Mouse (Mus musculus): ENCODE measurements at regions not wholly inside any gene's neighbourhood (a gene's known extent, or its start where the extent isn't known, plus 50 kb on each side); places are given as distances from the start of the nearest gene placed in this dataset.

- WGBS, result 86% methylated on average over 4 of the region's 4 CpGs
- H3K9ac ChIP-seq (ENCODE audit: low read length), result no peak overlapping the region
- ATAC-seq (replicated peaks; ENCODE audit: low FRiP score), result no peak
- no peak for DNase-seq (ENCODE audit: low spot score)
- H3K9me3 ChIP-seq (ENCODE audit: control insufficient read depth, low read length), result no peaks in the 10 kb centered on the region
- no peaks in the 10 kb centered on the region for H3K36me3 ChIP-seq (ENCODE audit: control insufficient read depth, insufficient read depth, low read length)
- no peaks in the 10 kb centered on the region for H3K4me1 ChIP-seq (replicated peaks; ENCODE audit: control insufficient read depth, insufficient read depth, low read length)
- H3K4me2 ChIP-seq (ENCODE audit: low read depth, low read length, severe bottlenecking), result no peak overlapping the region
- no peak overlapping the region for H3K27ac ChIP-seq (ENCODE audit: low read depth, low read length)
- no peak overlapping the region for H3K4me3 ChIP-seq (ENCODE audit: low read depth, low read length)
- H3K27me3 ChIP-seq (ENCODE audit: control insufficient read depth, insufficient read depth, low read length), result no peaks in the 10 kb centered on the region
These were observed 780.5 kb downstream of the Stpg2 start for GRCm38 (mm10) chr3:139985830-139986481.

GRCm38 (mm10) chr3:139988938-139989337, 783.4 kb downstream of the Stpg2 start:
- H3K4me3 ChIP-seq (ENCODE audit: low read depth, low read length), result no peak overlapping the region
- H3K27ac ChIP-seq (ENCODE audit: low read depth, low read length), result no peak overlapping the region
- no peak overlapping the region for H3K4me2 ChIP-seq (ENCODE audit: low read depth, low read length, severe bottlenecking)
- no peaks in the 10 kb centered on the region for H3K4me1 ChIP-seq (replicated peaks; ENCODE audit: control insufficient read depth, insufficient read depth, low read length)
- ATAC-seq (replicated peaks; ENCODE audit: low FRiP score) (no peak), DNase-seq (ENCODE audit: low spot score) (no peak)
- H3K36me3 ChIP-seq (ENCODE audit: control insufficient read depth, insufficient read depth, low read length), result no peaks in the 10 kb centered on the region
- H3K9ac ChIP-seq (ENCODE audit: low read length), result no peak overlapping the region
- no peaks in the 10 kb centered on the region for H3K9me3 ChIP-seq (ENCODE audit: control insufficient read depth, low read length)
- 77% methylated on average over 1 of the region's 1 CpGs for WGBS
- H3K27me3 ChIP-seq (ENCODE audit: control insufficient read depth, insufficient read depth, low read length), result no peaks in the 10 kb centered on the region

GRCm38 (mm10) chr3:139989380-139989779, 783.9 kb downstream of the Stpg2 start:
- Histone ChIP-seq H3K27me3 (ENCODE audit: control insufficient read depth, insufficient read depth, low read length) (no peaks in the 10 kb centered on the region), H3K4me3 (ENCODE audit: low read depth, low read length) (no peak overlapping the region), H3K27ac (ENCODE audit: low read depth, low read length) (no peak overlapping the region), H3K9me3 (ENCODE audit: control insufficient read depth, low read length) (no peaks in the 10 kb centered on the region), H3K36me3 (ENCODE audit: control insufficient read depth, insufficient read depth, low read length) (no peaks in the 10 kb centered on the region), H3K4me2 (ENCODE audit: low read depth, low read length, severe bottlenecking) (no peak overlapping the region), H3K9ac (ENCODE audit: low read length) (no peak overlapping the region), H3K4me1 (replicated peaks; ENCODE audit: control insufficient read depth, insufficient read depth, low read length) (no peaks in the 10 kb centered on the region)
- ATAC-seq (replicated peaks; ENCODE audit: low FRiP score) (no peak), DNase-seq (ENCODE audit: low spot score) (no peak)

- Histone ChIP-seq H3K27ac (ENCODE audit: low read depth, low read length) (no peak overlapping the region), H3K4me3 (ENCODE audit: low read depth, low read length) (no peak overlapping the region), H3K9me3 (ENCODE audit: control insufficient read depth, low read length) (no peaks in the 10 kb centered on the region), H3K27me3 (ENCODE audit: control insufficient read depth, insufficient read depth, low read length) (no peaks in the 10 kb centered on the region), H3K36me3 (ENCODE audit: control insufficient read depth, insufficient read depth, low read length) (no peaks in the 10 kb centered on the region), H3K4me1 (replicated peaks; ENCODE audit: control insufficient read depth, insufficient read depth, low read length) (no peaks in the 10 kb centered on the region), H3K9ac (ENCODE audit: low read length) (no peak overlapping the region), H3K4me2 (ENCODE audit: low read depth, low read length, severe bottlenecking) (no peak overlapping the region)
- DNase-seq (ENCODE audit: low spot score), result no peak
- 83% methylated on average over 2 of the region's 2 CpGs for WGBS
- no peak for ATAC-seq (replicated peaks; ENCODE audit: low FRiP score)
These were observed 807.0 kb downstream of the Stpg2 start for GRCm38 (mm10) chr3:140012522-140012921.

- Histone ChIP-seq H3K9ac (ENCODE audit: low read length) (no peak overlapping the region), H3K27ac (ENCODE audit: low read depth, low read length) (no peak overlapping the region), H3K4me1 (replicated peaks; ENCODE audit: control insufficient read depth, insufficient read depth, low read length) (no peaks in the 10 kb centered on the region), H3K4me2 (ENCODE audit: low read depth, low read length, severe bottlenecking) (no peak overlapping the region), H3K36me3 (ENCODE audit: control insufficient read depth, insufficient read depth, low read length) (no peaks in the 10 kb centered on the region), H3K4me3 (ENCODE audit: low read depth, low read length) (no peak overlapping the region), H3K27me3 (ENCODE audit: control insufficient read depth, insufficient read depth, low read length) (no peaks in the 10 kb centered on the region), H3K9me3 (ENCODE audit: control insufficient read depth, low read length) (no peaks in the 10 kb centered on the region)
- ATAC-seq (replicated peaks; ENCODE audit: low FRiP score), result no peak
- DNase-seq (ENCODE audit: low spot score), result no peak
- 88% methylated on average over 3 of the region's 3 CpGs for WGBS
These were observed 828.6 kb downstream of the Stpg2 start for GRCm38 (mm10) chr3:140034101-140034500.

GRCm38 (mm10) chr3:140035142-140035541, 829.6 kb downstream of the Stpg2 start:
- Histone ChIP-seq H3K27me3 (ENCODE audit: control insufficient read depth, insufficient read depth, low read length) (no peaks in the 10 kb centered on the region), H3K27ac (ENCODE audit: low read depth, low read length) (no peak overlapping the region), H3K9me3 (ENCODE audit: control insufficient read depth, low read length) (no peaks in the 10 kb centered on the region), H3K36me3 (ENCODE audit: control insufficient read depth, insufficient read depth, low read length) (no peaks in the 10 kb centered on the region), H3K4me1 (replicated peaks; ENCODE audit: control insufficient read depth, insufficient read depth, low read length) (no peaks in the 10 kb centered on the region), H3K4me3 (ENCODE audit: low read depth, low read length) (no peak overlapping the region), H3K9ac (ENCODE audit: low read length) (no peak overlapping the region), H3K4me2 (ENCODE audit: low read depth, low read length, severe bottlenecking) (no peak overlapping the region)
- WGBS, result 46% methylated on average over 2 of the region's 2 CpGs
- no peak for DNase-seq (ENCODE audit: low spot score)
- 0 out of 2 replicates have a peak, but pooled peaks have one; percentile 39 for ATAC-seq (replicated peaks; ENCODE audit: low FRiP score)

- Histone ChIP-seq H3K27me3 (ENCODE audit: control insufficient read depth, insufficient read depth, low read length) (no peaks in the 10 kb centered on the region), H3K27ac (ENCODE audit: low read depth, low read length) (no peak overlapping the region), H3K4me1 (replicated peaks; ENCODE audit: control insufficient read depth, insufficient read depth, low read length) (no peaks in the 10 kb centered on the region), H3K4me3 (ENCODE audit: low read depth, low read length) (no peak overlapping the region), H3K9ac (ENCODE audit: low read length) (no peak overlapping the region), H3K4me2 (ENCODE audit: low read depth, low read length, severe bottlenecking) (no peak overlapping the region), H3K9me3 (ENCODE audit: control insufficient read depth, low read length) (no peaks in the 10 kb centered on the region), H3K36me3 (ENCODE audit: control insufficient read depth, insufficient read depth, low read length) (no peaks in the 10 kb centered on the region)
- no peak for DNase-seq (ENCODE audit: low spot score)
- ATAC-seq (replicated peaks; ENCODE audit: low FRiP score), result no peak
These were observed 839.4 kb downstream of the Stpg2 start for GRCm38 (mm10) chr3:140044898-140045297.

GRCm38 (mm10) chr3:140054634-140055033, 849.1 kb downstream of the Stpg2 start:
- 72% methylated on average over 1 of the region's 1 CpGs for WGBS
- no peaks in the 10 kb centered on the region for H3K36me3 ChIP-seq (ENCODE audit: control insufficient read depth, insufficient read depth, low read length)
- no peak overlapping the region for H3K9ac ChIP-seq (ENCODE audit: low read length)
- DNase-seq (ENCODE audit: low spot score) (no peak), ATAC-seq (replicated peaks; ENCODE audit: low FRiP score) (no peak)
- no peaks in the 10 kb centered on the region for H3K4me1 ChIP-seq (replicated peaks; ENCODE audit: control insufficient read depth, insufficient read depth, low read length)
- no peak overlapping the region for H3K4me2 ChIP-seq (ENCODE audit: low read depth, low read length, severe bottlenecking)
- H3K4me3 ChIP-seq (ENCODE audit: low read depth, low read length), result no peak overlapping the region
- no peak overlapping the region for H3K27ac ChIP-seq (ENCODE audit: low read depth, low read length)
- H3K9me3 ChIP-seq (ENCODE audit: control insufficient read depth, low read length), result no peaks in the 10 kb centered on the region
- no peaks in the 10 kb centered on the region for H3K27me3 ChIP-seq (ENCODE audit: control insufficient read depth, insufficient read depth, low read length)

GRCm38 (mm10) chr3:140057962-140058631, 852.6 kb downstream of the Stpg2 start:
- Histone ChIP-seq H3K4me2 (ENCODE audit: low read depth, low read length, severe bottlenecking) (no peak overlapping the region), H3K4me3 (ENCODE audit: low read depth, low read length) (no peak overlapping the region), H3K9ac (ENCODE audit: low read length) (no peak overlapping the region), H3K27me3 (ENCODE audit: control insufficient read depth, insufficient read depth, low read length) (no peaks in the 10 kb centered on the region), H3K4me1 (replicated peaks; ENCODE audit: control insufficient read depth, insufficient read depth, low read length) (no peaks in the 10 kb centered on the region), H3K9me3 (ENCODE audit: control insufficient read depth, low read length) (no peaks in the 10 kb centered on the region), H3K36me3 (ENCODE audit: control insufficient read depth, insufficient read depth, low read length) (no peaks in the 10 kb centered on the region), H3K27ac (ENCODE audit: low read depth, low read length) (no peak overlapping the region)
- no peak for ATAC-seq (replicated peaks; ENCODE audit: low FRiP score)
- DNase-seq (ENCODE audit: low spot score), result no peak
- WGBS, result 91% methylated on average over 3 of the region's 3 CpGs

Measured in forebrain, embryonic 11.5 days (tissue).